Mouse (Mus musculus) cerebellum, postnatal 36 days (tissue): Measurements from ENCODE around the gene Morn4.

Experiments used
- DNase-seq, 2 experiments: peaks; one replicate each; pipeline ENCODE4 v3.0.0; 2021 to 2022; ENCODE audit warnings: mixed read lengths in 2 of 2

The Morn4 gene

GRCm38 (mm10) chr19:42086166-42086565, at the start of gene Morn4:
Gene Morn4 (minus strand): TSS chr19:42086357.
- DNase-seq = peak; percentile 92 to 93

- no peak for DNase-seq
These were observed 48.9 kb upstream of the Morn4 start for GRCm38 (mm10) chr19:42135070-42135469.

- DNase-seq = no peak
These were observed 44.9 kb upstream of the Morn4 start for GRCm38 (mm10) chr19:42131101-42131500.

GRCm38 (mm10) chr19:42130294-42130606, 44.1 kb upstream of the Morn4 start:
- DNase-seq = no peak

- peak in 1 of 2 experiments; percentile 32 for DNase-seq
These were observed 43.5 kb upstream of the Morn4 start for GRCm38 (mm10) chr19:42129509-42130293.

- peak; percentile 97 to 98 for DNase-seq
These were observed 42.8 kb upstream of the Morn4 start, which contains the start of gene Avpi1 for GRCm38 (mm10) chr19:42128787-42129508. Gene Avpi1 (minus strand): TSS chr19:42129059.

GRCm38 (mm10) chr19:42128052-42128740, 42.0 kb upstream of the Morn4 start:
- DNase-seq = no peak

GRCm38 (mm10) chr19:42127024-42127423, 40.9 kb upstream of the Morn4 start:
- DNase-seq = no peak

GRCm38 (mm10) chr19:42126219-42126605, 40.1 kb upstream of the Morn4 start:
- DNase-seq = no peak

GRCm38 (mm10) chr19:42125501-42126218, 39.5 kb upstream of the Morn4 start:
- DNase-seq = no peak

- DNase-seq = no peak
These were observed 38.5 kb upstream of the Morn4 start for GRCm38 (mm10) chr19:42124684-42125083.

- DNase-seq = no peak
These were observed 34.3 kb upstream of the Morn4 start for GRCm38 (mm10) chr19:42120451-42120850.

GRCm38 (mm10) chr19:42118596-42118995, 32.4 kb upstream of the Morn4 start:
- no peak for DNase-seq

GRCm38 (mm10) chr19:42118142-42118541, 32.0 kb upstream of the Morn4 start:
- no peak for DNase-seq

GRCm38 (mm10) chr19:42115783-42116335, 29.7 kb upstream of the Morn4 start:
- DNase-seq = no peak

- DNase-seq = no peak
These were observed 18.5 kb upstream of the Morn4 start for GRCm38 (mm10) chr19:42104681-42105080.

GRCm38 (mm10) chr19:42099406-42099805, 13.2 kb upstream of the Morn4 start:
- no peak for DNase-seq

GRCm38 (mm10) chr19:42090637-42091141, 4.5 kb upstream of the Morn4 start:
- no peak for DNase-seq

GRCm38 (mm10) chr19:42089748-42090595, 3.8 kb upstream of the Morn4 start, which contains the start of gene Pi4k2a:
Gene Pi4k2a (plus strand): TSS chr19:42090470.
- peak; percentile 98 for DNase-seq

GRCm38 (mm10) chr19:42089103-42089747, 3.1 kb upstream of the Morn4 start:
- DNase-seq = peak; percentile 60 to 62

GRCm38 (mm10) chr19:42085690-42086089, 467 bp downstream of the Morn4 start:
- DNase-seq = no peak
